Mouse (Mus musculus) cerebellum, adult 11-12 months (tissue): ENCODE measurements around the gene 6030458C11Rik.
"Not testable (repeated sequence)": the region's sequence is repeated elsewhere in the genome, so short reads cannot be mapped to it uniquely, and the experiment has no call there.

Experiments used
- DNase-seq: peaks from one replicate; pipeline ENCODE4 v3.0.0; 2022

6030458C11Rik gene

DNA sequence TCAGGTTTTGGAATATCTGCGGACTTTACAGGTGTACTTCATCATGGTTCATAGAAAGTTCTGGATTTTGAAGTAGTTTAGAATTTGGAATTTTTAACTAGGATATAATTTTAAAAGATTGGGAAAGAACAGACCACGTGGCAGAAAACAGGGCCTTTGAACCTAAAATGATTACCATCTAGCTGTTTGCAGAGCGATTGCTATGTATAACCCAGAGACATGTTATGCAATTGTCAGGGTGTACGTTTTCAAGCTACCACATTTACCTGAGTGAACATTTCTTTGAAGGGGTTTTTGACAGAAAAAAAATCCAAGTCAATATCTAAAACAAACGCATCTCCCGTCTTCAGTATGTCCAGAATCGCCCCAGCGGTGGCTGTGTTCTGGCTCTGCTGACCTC, 6.9 kb downstream of the 6030458C11Rik start:
- DNase-seq = no peak

GRCm38 (mm10) chr15:12812646-12813045, 11.8 kb downstream of the 6030458C11Rik start:
- no peak for DNase-seq

DNA sequence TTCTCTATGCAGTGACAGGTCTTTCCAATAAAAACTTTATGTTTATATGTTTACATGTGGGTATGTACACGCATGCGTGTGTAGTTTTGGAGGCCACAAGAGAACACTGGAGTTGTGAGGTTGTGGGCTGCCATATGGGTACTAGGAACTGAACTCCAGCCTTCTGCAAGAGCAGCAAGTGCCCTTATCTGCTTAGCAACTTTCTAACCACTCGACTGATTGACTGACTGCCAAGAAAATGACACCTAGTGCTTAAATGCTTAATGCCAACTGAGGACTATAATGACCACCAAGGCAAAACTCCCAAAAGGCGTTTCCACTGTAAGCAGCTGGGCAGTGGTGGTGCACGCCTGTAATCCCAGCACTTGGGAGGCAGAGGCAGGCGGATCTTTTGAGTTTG, 15.1 kb downstream of the 6030458C11Rik start:
- DNase-seq = no peak

DNA sequence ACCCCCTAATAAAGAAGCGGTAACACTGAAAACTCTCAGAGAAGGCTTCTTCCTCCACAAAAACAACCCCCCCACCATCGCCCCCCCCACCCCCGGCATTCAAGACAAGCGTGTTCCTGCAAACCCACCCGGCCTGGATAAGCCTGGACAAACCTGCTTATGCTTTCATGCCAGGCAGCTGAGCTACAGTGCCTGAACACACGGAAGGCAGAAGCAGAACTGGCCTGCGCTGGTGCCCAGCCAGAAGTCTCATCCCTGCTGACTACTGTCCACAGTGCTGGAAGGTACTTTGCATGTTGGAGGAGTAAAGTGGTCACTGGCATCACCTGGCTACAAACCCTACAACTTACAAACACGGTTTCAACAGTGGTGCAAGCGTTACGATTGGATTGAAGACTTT, 17.4 kb downstream of the 6030458C11Rik start:
- no peak for DNase-seq

DNA sequence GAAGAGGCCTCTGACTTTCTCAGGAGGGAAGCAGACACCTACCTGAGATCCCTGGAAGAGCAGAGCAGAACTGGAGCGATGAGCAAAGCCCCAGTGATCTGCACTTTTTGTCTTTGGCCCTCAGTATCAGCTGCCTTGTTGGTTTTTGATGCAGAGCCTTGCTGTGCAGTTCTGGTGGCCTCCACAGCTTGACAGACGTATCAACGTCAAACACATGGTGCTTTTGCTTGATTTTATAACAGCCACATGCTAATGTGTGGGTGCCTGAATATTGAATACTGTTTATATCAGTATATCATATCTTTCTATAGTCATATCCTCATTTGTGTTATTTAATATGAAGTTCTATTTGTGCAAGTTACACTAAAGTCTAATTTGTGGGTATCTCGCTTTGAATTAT, 19.4 kb downstream of the 6030458C11Rik start:
- no peak for DNase-seq

- not testable (repeated sequence) for DNase-seq
These were observed 23.3 kb downstream of the 6030458C11Rik start for GRCm38 (mm10) chr15:12801142-12801506.

GRCm38 (mm10) chr15:12800405-12801141, 23.9 kb downstream of the 6030458C11Rik start:
- no peak for DNase-seq

DNA sequence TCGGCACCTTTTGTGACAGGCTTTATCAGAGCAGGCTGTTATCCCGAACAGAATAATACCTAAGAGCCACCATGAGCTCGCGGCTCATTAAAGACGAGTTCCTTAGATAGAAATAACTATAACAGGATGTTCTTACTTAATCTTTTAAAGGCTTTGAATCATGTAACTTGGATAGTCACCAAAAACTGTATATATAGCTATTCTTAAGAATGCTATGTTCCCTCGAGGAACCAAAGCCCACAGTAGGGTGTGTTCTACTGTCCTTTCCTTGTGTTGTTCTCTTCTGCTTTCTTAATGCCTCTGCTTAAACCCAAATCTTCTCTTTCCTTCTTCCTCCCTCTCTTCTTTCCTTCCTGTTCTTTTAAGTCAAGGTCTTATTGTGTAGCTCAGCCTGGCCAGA, 26.4 kb downstream of the 6030458C11Rik start:
- DNase-seq = no peak

GRCm38 (mm10) chr15:12795909-12796470, 28.5 kb downstream of the 6030458C11Rik start:
- DNase-seq = no peak

GRCm38 (mm10) chr15:12795457-12795894, 29.0 kb downstream of the 6030458C11Rik start:
- DNase-seq = peak; percentile 6

- DNase-seq = no peak
These were observed 30.1 kb downstream of the 6030458C11Rik start for GRCm38 (mm10) chr15:12794311-12794710.

- DNase-seq = no peak
These were observed 35.0 kb downstream of the 6030458C11Rik start for GRCm38 (mm10) chr15:12789406-12789867.

- DNase-seq = no peak
These were observed 35.9 kb downstream of the 6030458C11Rik start for GRCm38 (mm10) chr15:12788536-12788935.

DNA sequence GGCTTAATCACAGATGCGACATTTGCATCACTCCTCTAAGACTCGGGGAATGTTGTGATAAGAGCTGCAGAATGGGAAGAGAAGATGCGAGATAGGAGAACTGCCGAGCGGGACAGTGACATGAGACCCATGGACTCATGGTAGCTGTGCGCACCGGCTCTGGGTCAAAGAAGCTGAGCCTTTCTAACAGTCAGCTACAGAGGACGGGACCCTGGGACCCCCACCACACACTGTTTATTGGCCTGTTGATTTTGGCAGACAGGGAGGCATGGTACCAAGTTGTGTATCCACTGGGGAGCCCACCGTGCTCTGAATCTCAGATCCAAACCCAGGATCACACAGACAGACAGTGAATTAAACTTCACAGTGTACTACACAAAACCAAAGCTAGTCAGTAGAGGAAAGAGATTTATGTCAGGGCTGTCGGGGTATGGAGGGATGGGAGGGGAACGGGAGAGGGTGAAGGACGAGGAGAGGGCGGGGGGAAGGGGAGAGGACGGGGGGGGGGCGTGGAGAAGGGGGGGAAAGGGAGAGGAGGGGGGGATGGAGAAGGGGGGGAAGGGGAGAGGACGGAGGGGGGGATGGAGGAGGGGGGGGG, 42.6 kb downstream of the 6030458C11Rik start:
- no peak for DNase-seq

GRCm38 (mm10) chr15:12781296-12781695, 43.2 kb downstream of the 6030458C11Rik start:
- no peak for DNase-seq

DNA sequence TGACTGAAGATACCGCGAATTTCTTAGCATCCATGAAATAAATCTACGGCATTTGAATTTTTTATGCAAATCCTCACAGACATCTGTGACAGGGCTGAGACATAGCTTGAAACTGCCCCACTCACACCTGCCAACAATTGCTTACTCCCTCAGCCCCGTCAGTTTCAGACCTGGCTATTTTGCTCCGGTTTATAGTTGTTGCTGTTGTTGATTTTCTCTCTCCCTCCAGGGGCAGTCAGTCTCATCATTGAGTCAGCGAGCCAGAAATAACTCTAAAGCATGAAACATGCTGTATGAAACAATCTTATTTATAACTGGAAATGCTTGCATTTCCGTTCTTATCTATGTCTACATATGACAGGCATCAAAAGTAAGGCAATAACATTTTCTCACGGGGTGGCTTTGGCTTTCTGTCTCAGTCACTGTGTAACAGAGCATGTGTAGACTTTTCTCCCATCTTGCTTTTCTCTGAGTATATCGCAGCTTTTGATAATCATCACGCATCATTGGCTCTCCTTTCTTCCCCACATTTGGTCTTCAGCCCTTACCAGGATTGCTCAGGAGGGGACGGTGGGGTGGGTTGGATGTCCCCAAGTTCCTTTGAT, 50.2 kb downstream of the 6030458C11Rik start:
- DNase-seq = no peak

DNA sequence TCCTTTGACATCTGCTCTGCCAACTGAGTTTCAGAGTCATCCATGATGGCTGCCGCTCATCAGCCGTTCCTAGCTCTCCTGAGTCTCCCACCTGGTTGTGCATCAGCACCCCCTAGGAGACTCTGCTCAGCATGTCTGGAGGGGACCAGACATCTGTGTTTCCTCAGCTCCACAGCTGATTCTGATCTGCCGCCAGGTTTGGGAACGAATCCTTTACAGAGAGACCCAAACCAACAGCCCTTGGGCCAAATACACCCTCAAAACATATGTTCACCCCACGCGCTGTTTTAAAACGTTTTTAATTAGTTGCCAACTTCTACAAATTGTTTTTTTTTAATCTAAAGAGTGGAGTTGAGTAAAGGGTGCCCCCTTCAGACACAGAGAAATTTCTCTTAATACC, 53.5 kb downstream of the 6030458C11Rik start:
- no peak for DNase-seq

- no peak for DNase-seq
These were observed 57.6 kb downstream of the 6030458C11Rik start for GRCm38 (mm10) chr15:12766848-12767247.

GRCm38 (mm10) chr15:12763147-12763546, 61.3 kb downstream of the 6030458C11Rik start:
- DNase-seq = no peak

DNA sequence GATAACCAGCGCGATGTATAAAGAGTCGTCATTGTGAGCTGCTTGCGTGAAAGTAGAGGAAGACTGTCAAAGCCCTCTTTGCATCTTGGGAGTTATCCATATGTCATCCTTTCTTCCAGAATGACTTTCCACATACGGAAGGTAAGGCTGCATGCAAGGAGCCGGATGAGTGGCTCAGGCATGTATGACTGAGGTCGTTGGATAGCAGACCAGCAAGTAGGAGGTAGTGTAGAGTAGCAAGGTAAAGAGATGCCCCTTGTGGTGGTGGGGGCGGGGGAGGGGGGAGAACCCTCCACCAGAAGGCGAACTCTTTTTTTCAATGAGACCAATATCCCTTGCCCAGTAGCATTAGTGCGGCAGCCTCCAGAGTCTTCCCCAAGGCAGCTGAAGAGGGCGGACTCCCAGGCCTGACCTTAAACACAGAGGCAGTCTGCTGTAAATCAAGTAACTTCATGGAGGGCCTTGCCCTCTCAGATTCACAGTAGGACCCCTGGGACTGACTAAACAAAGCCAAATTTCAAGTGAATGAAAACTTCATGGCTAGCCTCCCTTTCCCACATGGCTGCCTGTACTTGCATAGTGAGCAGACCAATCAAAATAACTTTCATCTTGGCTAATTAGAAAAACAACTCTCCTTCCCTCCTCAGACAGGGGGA, 62.1 kb downstream of the 6030458C11Rik start:
- no peak for DNase-seq

- DNase-seq = no peak
These were observed 63.7 kb downstream of the 6030458C11Rik start for GRCm38 (mm10) chr15:12760747-12761146.

- no peak for DNase-seq
These were observed 66.0 kb downstream of the 6030458C11Rik start for GRCm38 (mm10) chr15:12758461-12758860.
